Mouse (Mus musculus) kidney, postnatal 25 days (tissue): ENCODE measurements around the gene Gm21921.
"Not testable (repeated sequence)": the region's sequence is repeated elsewhere in the genome, so short reads cannot be mapped to it uniquely, and the experiment has no call there.

Experiments
- DNase-seq, 2 experiments: peaks; one replicate each; pipeline ENCODE4 v3.0.0; 2021; ENCODE audit warnings: mixed read lengths in 2 of 2

Gm21921 gene

DNA sequence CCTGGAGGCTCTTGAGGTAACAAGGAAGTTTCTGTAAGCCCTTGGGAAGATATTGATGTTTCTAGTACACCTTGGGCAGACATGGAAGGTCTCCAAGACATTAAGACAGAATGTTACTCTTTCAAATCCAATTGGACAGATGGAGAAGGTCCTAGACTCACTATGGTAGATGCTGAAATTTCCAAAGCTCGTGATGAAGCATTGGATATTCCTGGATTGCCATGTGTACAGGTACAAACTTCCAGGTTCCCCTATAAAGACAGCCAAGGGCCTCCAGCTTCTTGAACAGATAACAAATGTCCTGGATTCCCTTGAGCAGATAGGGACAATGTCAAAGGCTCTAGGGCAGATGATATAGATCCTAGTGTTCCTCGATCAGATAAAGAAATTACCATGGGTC, at the start of gene Gm21921:
Gene Gm21921 (minus strand): TSS at position 101 of the 400 bp plus-strand sequence.
- DNase-seq, result not testable (repeated sequence)
